Mouse (Mus musculus) cerebellum, adult 2 months (tissue): ENCODE measurements around the gene Epop.

ENCODE experiments used
- CTCF ChIP-seq: fragments of 200-500 bp; IDR thresholded peaks from 2 replicates; pipeline ENCODE4 v1.5.1; 2011; ENCODE audit warnings: low read depth, mild to moderate bottlenecking, control low read depth, low read length, moderate library complexity, borderline replicate concordance; ENCODE audit not compliant: insufficient read depth
- POLR2A ChIP-seq: fragments of 200-500 bp; IDR thresholded peaks from 2 replicates; pipeline ENCODE4 v1.6.1; 2011; ENCODE audit warnings: low read length, control low read depth, borderline replicate concordance; ENCODE audit not compliant: insufficient read depth

DNA sequence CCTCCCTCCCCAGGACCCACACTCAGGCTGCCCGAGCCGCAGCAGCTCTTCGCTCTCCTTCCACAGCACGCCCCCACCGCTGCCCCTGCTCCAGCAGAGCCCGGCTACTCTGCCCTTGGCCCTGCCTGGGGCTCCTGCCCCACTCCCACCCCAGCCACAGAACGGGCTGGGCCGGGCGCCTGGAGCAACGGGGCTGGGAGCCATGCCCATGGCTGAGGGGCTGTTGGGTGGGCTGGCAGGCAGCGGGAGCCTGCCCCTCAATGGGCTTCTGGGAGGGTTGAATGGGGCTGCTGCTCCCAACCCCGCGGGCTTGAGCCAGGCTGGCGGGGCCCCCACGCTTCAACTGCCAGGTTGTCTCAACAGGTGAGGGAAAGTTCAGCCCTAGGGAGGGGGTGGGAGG is 48.8 kb upstream of the Epop start:
- TF ChIP-seq CTCF, result no peak
- TF ChIP-seq POLR2A, result no peak
